In the genomic region with DNA sequence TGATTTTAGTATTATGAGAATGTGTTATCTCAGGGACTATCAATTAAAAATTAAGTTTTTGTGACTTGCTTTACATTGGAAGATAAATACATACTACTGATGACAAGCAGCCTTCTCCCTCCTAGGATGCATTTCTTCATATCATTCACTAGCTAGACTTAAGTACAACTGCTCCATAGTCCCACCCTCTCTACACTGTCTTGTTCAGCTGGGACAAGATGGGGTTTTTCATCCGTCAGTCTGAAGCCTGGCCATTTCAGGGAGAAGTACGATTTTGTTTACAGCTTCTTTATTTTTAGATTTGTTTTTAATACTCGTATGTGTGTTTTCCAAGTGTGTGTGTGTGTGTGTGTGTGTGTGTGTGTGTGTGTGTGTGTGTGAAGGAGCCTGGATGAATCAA, we compare ENCODE assay signal across 36 mouse cellular contexts. TPM values are rescaled to one million over a fixed set of nuclear protein-coding genes. Genes with fewer than 3 reads are reported as not detected.
"Had no signal": no experiment of that assay in that cellular context is flagged by ENCODE, and none has a peak within 500 bp of the region (broad histone marks: within the 10 kb centered on the region; RNA-seq: fewer than 3 reads in every experiment).

No protein-coding gene starts in this region.

- H3K36me3 ChIP-seq: heart, embryonic 10.5 days; heart, embryonic 12.5 days; heart, embryonic 13.5 days; heart, embryonic 15.5 days; hindbrain, embryonic 10.5 days; hindbrain, embryonic 12.5 days; hindbrain, embryonic 13.5 days; hindbrain, embryonic 15.5 days; intestine, embryonic 15.5 days; kidney, embryonic 15.5 days had no signal

- H3K4me1 ChIP-seq: heart, embryonic 10.5 days; heart, embryonic 13.5 days; heart, embryonic 15.5 days; hindbrain, embryonic 10.5 days; hindbrain, embryonic 12.5 days; hindbrain, embryonic 15.5 days; intestine, embryonic 15.5 days; kidney, embryonic 15.5 days had no signal

- H3K27ac ChIP-seq: heart, embryonic 10.5 days; heart, embryonic 13.5 days; heart, embryonic 15.5 days; hindbrain, embryonic 10.5 days; hindbrain, embryonic 12.5 days; hindbrain, embryonic 13.5 days; hindbrain, embryonic 14.5 days; hindbrain, embryonic 15.5 days; hindbrain, postnatal 0 days; intestine, embryonic 15.5 days; kidney, embryonic 15.5 days; kidney, postnatal 0 days; layer of hippocampus, adult 2 months had no signal

- ATAC-seq: hindbrain, embryonic 16.5 days; hindbrain, postnatal 0 days; inflammation-experienced regulatory T-cells, adult 6 months; intestine, embryonic 15.5 days; intestine, embryonic 16.5 days; intestine, postnatal 0 days had no signal

- H3K27me3 ChIP-seq: heart, embryonic 12.5 days; heart, embryonic 13.5 days; heart, embryonic 15.5 days; hindbrain, embryonic 12.5 days; hindbrain, embryonic 13.5 days; hindbrain, embryonic 15.5 days; intestine, embryonic 15.5 days; kidney, embryonic 15.5 days had no signal

- DNase-seq: heart, postnatal 10 days; heart, postnatal 14 days; heart, postnatal 36 days; heart, postnatal 4 days; kidney, adult 11 months; kidney, adult 18-20 months; kidney, adult 2 months; kidney, adult 8-10 months; kidney, adult 9 months; kidney, postnatal 10 days; kidney, postnatal 14 days; kidney, postnatal 25 days; kidney, postnatal 36 days; kidney, postnatal 4 days; layer of hippocampus, adult 9-11 months; layer of hippocampus, postnatal 36 days had no signal

- H3K9ac ChIP-seq: heart, embryonic 12.5 days; heart, embryonic 13.5 days; heart, embryonic 15.5 days; hindbrain, embryonic 12.5 days; hindbrain, embryonic 13.5 days; hindbrain, embryonic 14.5 days; hindbrain, embryonic 15.5 days; intestine, embryonic 15.5 days; kidney, embryonic 15.5 days had no signal

- H3K9me3 ChIP-seq: heart, embryonic 10.5 days; heart, embryonic 12.5 days; heart, embryonic 13.5 days; heart, embryonic 15.5 days; hindbrain, embryonic 10.5 days; hindbrain, embryonic 12.5 days; hindbrain, embryonic 13.5 days; hindbrain, embryonic 15.5 days; intestine, embryonic 15.5 days; kidney, embryonic 15.5 days had no signal

- H3K4me3 ChIP-seq: heart, embryonic 10.5 days; heart, embryonic 12.5 days; heart, embryonic 13.5 days; heart, embryonic 15.5 days; hindbrain, embryonic 10.5 days; hindbrain, embryonic 12.5 days; hindbrain, embryonic 13.5 days; hindbrain, embryonic 15.5 days; intestine, embryonic 15.5 days; kidney, embryonic 15.5 days; layer of hippocampus, adult 2 months had no signal

- H3K4me2 ChIP-seq: heart, embryonic 11.5 days; heart, embryonic 12.5 days; heart, embryonic 13.5 days; heart, embryonic 15.5 days; hindbrain, embryonic 12.5 days; hindbrain, embryonic 13.5 days; hindbrain, embryonic 14.5 days; hindbrain, embryonic 15.5 days; intestine, embryonic 15.5 days; kidney, embryonic 15.5 days had no signal

RNA-seq across cellular contexts. Expression of a gene that starts 26.0 kb away (rescaled TPM):
- polyA plus RNA-seq: heart, postnatal 0 days had no signal
